Mouse (Mus musculus): ENCODE results near the gene Foxd3. TPM values are rescaled to one million over a fixed set of nuclear protein-coding genes. Genes with fewer than 3 reads are reported as not detected.

Foxd3 gene
- polyA plus RNA-seq, 1 experiment from 2014 or later, result 0.42 TPM

DNA sequence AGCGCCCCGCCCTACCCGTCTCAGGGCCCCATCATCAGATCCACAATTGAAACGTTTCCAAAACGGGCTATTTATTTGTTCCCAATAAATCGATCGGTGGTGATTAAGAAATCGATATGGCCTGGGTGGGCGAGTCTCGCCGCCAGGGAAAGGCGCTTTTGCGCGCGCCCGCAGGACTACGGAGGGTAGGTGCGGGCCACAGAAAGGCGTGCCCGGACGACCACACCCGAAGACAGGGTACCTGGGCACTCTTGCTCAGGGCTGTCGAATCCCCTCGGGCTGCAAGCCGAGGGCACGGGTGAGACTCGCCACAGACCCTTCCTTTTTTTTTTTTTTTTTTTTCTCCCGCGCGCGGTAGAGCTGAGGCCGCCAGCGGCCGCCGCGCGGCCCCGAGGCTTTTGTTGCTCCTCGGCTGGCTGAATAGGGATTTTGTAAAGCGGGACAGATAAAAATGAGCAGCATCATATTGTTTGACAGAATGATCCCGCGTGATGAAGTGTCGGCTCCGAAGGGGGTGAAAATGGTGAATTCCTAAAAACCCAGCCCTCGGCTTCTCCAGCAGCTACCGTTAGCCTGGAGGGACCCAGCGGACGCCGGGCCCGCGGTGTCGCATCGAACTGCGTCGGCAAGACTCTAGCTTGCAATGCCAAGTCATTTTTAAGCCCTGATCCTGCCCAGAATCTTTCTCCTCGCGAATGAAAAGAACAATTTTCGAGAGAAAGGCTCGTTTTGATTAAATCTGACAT, 5.0 kb upstream of the Foxd3 start:
- DNase-seq (ENCODE audit: low spot score), result peak; percentile 67
- H3K36me3 ChIP-seq (replicated peaks), result no peaks in the 10 kb centered on the region
- H3K4me1 ChIP-seq, result peaks cover 25% of the 10 kb centered on the region
- 2% methylated on average over 59 of the region's 59 CpGs for WGBS
- H3K27ac ChIP-seq (replicated peaks), result no peak overlapping the region
- H3K4me3 ChIP-seq, result peak overlapping the region; percentile 42
- no peaks in the 10 kb centered on the region for H3K9me3 ChIP-seq
- H3K27me3 ChIP-seq (replicated peaks; ENCODE audit: low read depth, poor library complexity, severe bottlenecking), result peaks cover 100% of the 10 kb centered on the region

- Histone ChIP-seq H3K27ac (replicated peaks) (no peak overlapping the region), H3K4me1 (peaks cover 34% of the 10 kb centered on the region), H3K27me3 (replicated peaks; ENCODE audit: low read depth, poor library complexity, severe bottlenecking) (peaks cover 100% of the 10 kb centered on the region), H3K4me3 (no peak overlapping the region), H3K9me3 (no peaks in the 10 kb centered on the region), H3K36me3 (replicated peaks) (no peaks in the 10 kb centered on the region)
- DNase-seq (ENCODE audit: low spot score), result peak; percentile 17
- 13% methylated on average over 10 of the region's 10 CpGs for WGBS
These were observed 4.2 kb upstream of the Foxd3 start for GRCm38 (mm10) chr4:99651823-99652450.

DNA sequence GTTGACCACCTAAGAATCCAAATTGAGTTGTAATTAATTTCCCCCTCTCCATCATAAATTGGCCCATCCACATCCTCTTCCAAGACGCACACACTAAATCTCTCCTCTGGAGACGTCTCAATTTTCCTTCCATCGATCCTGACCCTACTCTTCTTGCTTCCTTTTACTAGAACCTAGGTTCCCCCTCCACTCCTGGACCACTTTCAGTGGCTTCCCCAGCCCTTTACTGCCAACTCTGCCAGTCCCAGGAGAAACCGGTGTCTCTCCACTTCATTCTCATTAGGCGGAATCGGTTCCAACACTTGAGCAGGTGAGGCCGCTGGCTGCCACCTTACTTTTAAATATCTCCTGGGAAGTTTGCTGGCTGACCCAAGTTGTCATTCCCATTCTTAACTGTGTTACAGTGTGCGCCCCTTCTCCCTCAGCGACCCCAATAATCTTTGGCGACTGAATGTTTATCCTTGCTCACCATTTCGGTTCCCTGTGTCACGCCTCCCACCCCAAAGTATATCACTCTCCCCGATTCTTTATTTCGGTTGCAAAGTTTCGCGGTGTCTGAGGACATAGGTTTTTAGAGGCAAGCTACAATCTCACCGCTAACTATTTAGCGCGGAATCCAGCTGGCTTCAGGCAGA, 3.4 kb upstream of the Foxd3 start:
- no peaks in the 10 kb centered on the region for H3K36me3 ChIP-seq (replicated peaks)
- peaks cover 100% of the 10 kb centered on the region for H3K27me3 ChIP-seq (replicated peaks; ENCODE audit: low read depth, poor library complexity, severe bottlenecking)
- WGBS, result 2% methylated on average over 19 of the region's 19 CpGs
- no peak overlapping the region; the same call in 1 of the 2 replicates for H3K4me3 ChIP-seq
- no peak overlapping the region for H3K27ac ChIP-seq (replicated peaks)
- peaks cover 41% of the 10 kb centered on the region for H3K4me1 ChIP-seq
- H3K9me3 ChIP-seq, result no peaks in the 10 kb centered on the region
- DNase-seq (ENCODE audit: low spot score), result peak; percentile 45

DNA sequence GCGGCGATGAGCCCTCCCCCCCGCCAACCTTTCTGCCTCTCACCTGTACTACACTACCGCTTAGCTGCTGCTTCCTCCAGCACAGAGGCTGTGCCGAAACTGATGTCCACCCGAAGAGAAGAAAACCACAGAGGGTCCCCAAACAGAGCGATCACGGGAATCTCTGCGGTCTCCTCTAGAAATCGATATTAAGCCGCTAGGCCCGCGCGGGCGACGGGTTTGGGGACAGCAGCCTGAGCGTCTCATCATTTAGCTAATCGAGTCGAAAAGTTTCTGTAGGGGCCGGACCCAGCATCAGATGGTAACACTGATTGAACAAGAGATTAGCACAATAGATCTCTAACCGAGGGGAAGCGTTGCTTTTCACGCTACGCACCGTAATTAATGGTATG, 2.9 kb upstream of the Foxd3 start:
- peaks cover 44% of the 10 kb centered on the region for H3K4me1 ChIP-seq
- peaks cover 100% of the 10 kb centered on the region for H3K27me3 ChIP-seq (replicated peaks; ENCODE audit: low read depth, poor library complexity, severe bottlenecking)
- H3K9me3 ChIP-seq, result no peaks in the 10 kb centered on the region
- peak overlapping the region; percentile 29; the same call in 1 of the 2 replicates for H3K4me3 ChIP-seq
- DNase-seq (ENCODE audit: low spot score), result peak; percentile 57
- no peaks in the 10 kb centered on the region for H3K36me3 ChIP-seq (replicated peaks)
- WGBS, result under 1% methylated on average over 25 of the region's 25 CpGs
- no peak overlapping the region for H3K27ac ChIP-seq (replicated peaks)

DNA sequence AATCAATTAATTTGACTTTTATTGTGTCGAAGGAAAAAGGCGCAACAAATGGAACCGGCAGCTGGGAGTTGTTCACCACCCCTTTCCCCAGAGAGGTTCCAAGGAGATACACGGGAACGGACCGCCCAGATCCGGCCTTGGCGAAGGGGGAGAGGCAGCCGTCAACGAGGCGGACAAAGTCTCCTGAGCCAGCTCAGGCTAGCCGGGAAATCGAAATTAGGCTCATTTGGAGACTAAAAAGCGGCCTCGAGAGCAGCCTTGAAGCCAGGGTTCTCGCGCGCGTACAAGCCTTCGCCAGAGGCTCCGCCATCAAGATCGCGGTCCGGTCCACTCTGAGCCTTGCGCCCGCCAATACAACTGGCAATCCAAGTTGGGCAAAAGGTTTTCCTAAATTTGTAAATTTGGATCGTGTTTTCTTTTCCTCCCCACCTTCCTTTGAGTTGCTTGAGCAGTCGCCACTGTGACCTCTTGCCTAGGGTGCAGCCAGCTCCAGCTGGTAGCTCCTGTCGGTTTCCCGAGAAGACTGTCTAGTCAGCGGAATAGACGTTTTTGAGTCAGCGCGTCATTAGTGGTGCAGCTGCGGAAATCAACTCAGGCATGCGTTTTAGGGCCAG, 2.4 kb upstream of the Foxd3 start:
- peak overlapping the region; percentile 23 for H3K4me3 ChIP-seq
- no peaks in the 10 kb centered on the region for H3K9me3 ChIP-seq
- peaks cover 100% of the 10 kb centered on the region for H3K27me3 ChIP-seq (replicated peaks; ENCODE audit: low read depth, poor library complexity, severe bottlenecking)
- under 1% methylated on average over 36 of the region's 36 CpGs for WGBS
- no peaks in the 10 kb centered on the region for H3K36me3 ChIP-seq (replicated peaks)
- DNase-seq (ENCODE audit: low spot score), result peak; percentile 62
- peaks cover 44% of the 10 kb centered on the region for H3K4me1 ChIP-seq
- H3K27ac ChIP-seq (replicated peaks), result no peak overlapping the region

- peaks cover 100% of the 10 kb centered on the region for H3K27me3 ChIP-seq (replicated peaks; ENCODE audit: low read depth, poor library complexity, severe bottlenecking)
- DNase-seq (ENCODE audit: low spot score), result peak; percentile 42
- no peak overlapping the region for H3K27ac ChIP-seq (replicated peaks)
- peaks cover 44% of the 10 kb centered on the region for H3K4me1 ChIP-seq
- under 1% methylated on average over 27 of the region's 27 CpGs for WGBS
- no peaks in the 10 kb centered on the region for H3K36me3 ChIP-seq (replicated peaks)
- H3K4me3 ChIP-seq, result no peak overlapping the region
- no peaks in the 10 kb centered on the region for H3K9me3 ChIP-seq
These were observed 1.3 kb upstream of the Foxd3 start for GRCm38 (mm10) chr4:99654621-99655296.

GRCm38 (mm10) chr4:99656605-99657429, 718 bp downstream of the Foxd3 start:
- H3K36me3 ChIP-seq (replicated peaks), result no peaks in the 10 kb centered on the region
- peak overlapping the region; percentile 30; the same call in 1 of the 2 replicates for H3K27ac ChIP-seq (replicated peaks)
- no peaks in the 10 kb centered on the region for H3K9me3 ChIP-seq
- peak; percentile 66 for DNase-seq (ENCODE audit: low spot score)
- peaks cover 30% of the 10 kb centered on the region for H3K4me1 ChIP-seq
- WGBS, result under 1% methylated on average over 92 of the region's 92 CpGs
- H3K4me3 ChIP-seq, result peak overlapping the region; percentile 47
- H3K27me3 ChIP-seq (replicated peaks; ENCODE audit: low read depth, poor library complexity, severe bottlenecking), result peaks cover 100% of the 10 kb centered on the region

DNA sequence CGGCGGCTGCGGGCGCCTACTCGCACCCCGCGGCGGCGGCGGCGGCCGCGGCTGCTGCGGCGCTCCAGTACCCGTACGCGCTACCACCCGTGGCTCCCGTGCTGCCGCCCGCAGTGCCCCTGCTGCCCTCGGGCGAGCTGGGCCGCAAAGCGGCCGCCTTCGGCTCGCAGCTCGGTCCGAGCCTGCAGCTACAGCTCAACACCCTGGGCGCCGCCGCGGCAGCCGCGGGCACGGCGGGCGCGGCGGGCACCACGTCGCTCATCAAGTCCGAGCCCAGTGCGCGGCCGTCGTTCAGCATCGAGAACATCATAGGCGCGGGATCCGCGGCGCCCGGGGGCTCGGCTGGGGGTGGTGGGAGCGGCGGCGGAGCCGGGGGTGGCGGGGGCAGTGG, 1.3 kb downstream of the Foxd3 start:
- peak; percentile 62 for DNase-seq (ENCODE audit: low spot score)
- Histone ChIP-seq H3K27ac (replicated peaks) (peak overlapping the region; percentile 30; the same call in 1 of the 2 replicates), H3K36me3 (replicated peaks) (no peaks in the 10 kb centered on the region), H3K27me3 (replicated peaks; ENCODE audit: low read depth, poor library complexity, severe bottlenecking) (peaks cover 100% of the 10 kb centered on the region), H3K4me3 (peak overlapping the region; percentile 47), H3K4me1 (peaks cover 30% of the 10 kb centered on the region), H3K9me3 (no peaks in the 10 kb centered on the region)
- WGBS, result under 1% methylated on average over 62 of the region's 62 CpGs

GRCm38 (mm10) chr4:99657831-99658470, 1.9 kb downstream of the Foxd3 start:
- Histone ChIP-seq H3K36me3 (replicated peaks) (no peaks in the 10 kb centered on the region), H3K9me3 (no peaks in the 10 kb centered on the region), H3K27me3 (replicated peaks; ENCODE audit: low read depth, poor library complexity, severe bottlenecking) (peaks cover 100% of the 10 kb centered on the region), H3K27ac (replicated peaks) (peak overlapping the region; percentile 30; the same call in 1 of the 2 replicates), H3K4me3 (peak overlapping the region; percentile 47), H3K4me1 (peaks cover 32% of the 10 kb centered on the region)
- peak; percentile 69 for DNase-seq (ENCODE audit: low spot score)
- WGBS, result under 1% methylated on average over 41 of the region's 41 CpGs

DNA sequence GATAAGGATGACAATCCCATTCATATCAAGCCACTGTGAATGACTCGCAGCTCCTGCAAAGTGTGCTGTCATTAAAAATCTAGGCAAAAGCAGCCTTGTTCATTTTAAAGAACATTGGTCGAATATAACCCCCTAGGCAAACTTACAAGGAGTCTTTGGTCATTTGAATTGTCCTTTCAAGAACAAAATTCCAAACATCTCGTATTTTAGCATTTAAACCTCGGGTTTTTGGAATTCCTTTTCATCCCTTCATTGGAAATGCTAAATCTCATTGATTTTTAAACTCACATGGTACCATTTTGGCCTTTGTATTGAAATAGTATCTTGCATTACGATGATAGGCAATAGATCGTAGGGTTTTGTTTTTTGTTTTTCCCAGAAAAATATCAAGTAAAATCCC, 2.8 kb downstream of the Foxd3 start:
- Histone ChIP-seq H3K9me3 (no peaks in the 10 kb centered on the region), H3K4me3 (no peak overlapping the region), H3K4me1 (peaks cover 31% of the 10 kb centered on the region), H3K27ac (replicated peaks) (no peak overlapping the region), H3K27me3 (replicated peaks; ENCODE audit: low read depth, poor library complexity, severe bottlenecking) (peaks cover 100% of the 10 kb centered on the region), H3K36me3 (replicated peaks) (no peaks in the 10 kb centered on the region)
- no peak for DNase-seq (ENCODE audit: low spot score)
- WGBS, result 14% methylated on average over 6 of the region's 6 CpGs
